Mouse (Mus musculus) bone marrow macrophage, adult 2 months (primary cell): ENCODE data around the gene Gstm4.

Experiments used
- CTCF ChIP-seq: IDR thresholded peaks from 2 replicates; pipeline ENCODE4 v1.5.1; 2012; ENCODE audit warnings: low read depth, mild to moderate bottlenecking, low read length, moderate library complexity
- POLR2A ChIP-seq: IDR thresholded peaks from 2 replicates; pipeline ENCODE4 v1.6.1; 2012; ENCODE audit warnings: mild to moderate bottlenecking, low read depth, low read length, borderline replicate concordance

GRCm38 (mm10) chr3:108010286-108010685 lies 34.4 kb downstream of the Gstm4 start:
- TF ChIP-seq CTCF (no peak), POLR2A (no peak)
